Mouse (Mus musculus): ENCODE results near the gene Dlst. TPM values are rescaled to one million over a fixed set of nuclear protein-coding genes. Genes with fewer than 3 reads are reported as not detected.

Gene Dlst
- polyA plus RNA-seq, 1 experiment from 2014 or later: 115 TPM

DNA sequence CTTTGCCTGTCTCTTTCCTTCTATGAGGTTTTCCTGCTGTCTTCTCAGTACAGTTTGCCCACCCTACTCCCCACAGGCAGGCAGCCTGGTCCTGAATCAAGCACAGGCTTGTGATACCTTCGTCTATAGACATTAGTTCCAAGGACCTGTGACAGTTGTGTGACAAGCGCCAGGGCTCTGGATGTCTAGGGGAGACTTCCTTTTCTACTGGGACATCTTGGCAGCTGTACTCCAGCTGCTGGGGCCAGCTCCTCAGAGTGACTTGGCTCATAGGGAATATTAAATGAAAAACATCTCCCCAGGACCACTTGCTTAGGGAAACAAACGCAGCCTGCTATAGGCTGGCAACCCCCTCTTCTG lies 60.3 kb downstream of the Dlst start:
- no peak for TF ChIP-seq CTCF (IDR thresholded peaks at IDR 0.05; ENCODE audit: low read depth)
- Histone ChIP-seq H3K27ac (ENCODE audit: low read depth) (no peak overlapping the region), H3K9ac (0 out of 2 replicates have a peak overlapping the region, but pooled peaks have one; percentile 8), H3K4me3 (ENCODE audit: low read depth, low read length) (no peak overlapping the region), H3K4me2 (no peak overlapping the region), H3K9me3 (ENCODE audit: low read depth, low read length) (no peaks in the 10 kb centered on the region), H3K27me3 (ENCODE audit: insufficient read depth, low read length) (no peaks in the 10 kb centered on the region), H3K36me3 (ENCODE audit: insufficient read depth) (peaks cover 50% of the 10 kb centered on the region), H3K4me1 (ENCODE audit: insufficient read depth) (peaks cover 24% of the 10 kb centered on the region)
- 68% methylated on average over 3 of the region's 3 CpGs for WGBS
- ATAC-seq (ENCODE audit: insufficient read depth) (no peak), DNase-seq (no peak)

DNA sequence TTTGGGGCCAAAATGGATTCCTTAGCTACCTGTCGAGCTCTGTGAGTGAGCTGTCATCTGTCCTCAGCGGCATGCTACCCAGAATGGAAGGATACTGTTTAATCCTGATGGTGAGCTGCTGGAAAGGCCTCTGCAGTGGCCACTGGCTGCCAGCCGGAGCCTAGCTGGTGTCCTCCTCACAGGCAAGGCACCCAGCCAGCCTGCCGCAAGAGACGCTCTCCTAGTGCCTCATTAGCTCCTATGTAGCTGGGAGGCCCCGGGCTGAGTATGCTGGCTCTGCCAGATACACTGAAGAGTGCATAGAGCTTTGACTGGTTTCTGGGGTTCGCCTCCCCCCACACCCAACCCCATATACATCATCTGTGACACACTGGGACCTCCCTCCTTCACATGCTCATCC lies 63.4 kb downstream of the Dlst start:
- H3K9ac ChIP-seq: no peak overlapping the region
- H3K4me1 ChIP-seq (ENCODE audit: insufficient read depth): peaks cover 34% of the 10 kb centered on the region
- H3K4me2 ChIP-seq: peak overlapping the region; percentile 70

DNA sequence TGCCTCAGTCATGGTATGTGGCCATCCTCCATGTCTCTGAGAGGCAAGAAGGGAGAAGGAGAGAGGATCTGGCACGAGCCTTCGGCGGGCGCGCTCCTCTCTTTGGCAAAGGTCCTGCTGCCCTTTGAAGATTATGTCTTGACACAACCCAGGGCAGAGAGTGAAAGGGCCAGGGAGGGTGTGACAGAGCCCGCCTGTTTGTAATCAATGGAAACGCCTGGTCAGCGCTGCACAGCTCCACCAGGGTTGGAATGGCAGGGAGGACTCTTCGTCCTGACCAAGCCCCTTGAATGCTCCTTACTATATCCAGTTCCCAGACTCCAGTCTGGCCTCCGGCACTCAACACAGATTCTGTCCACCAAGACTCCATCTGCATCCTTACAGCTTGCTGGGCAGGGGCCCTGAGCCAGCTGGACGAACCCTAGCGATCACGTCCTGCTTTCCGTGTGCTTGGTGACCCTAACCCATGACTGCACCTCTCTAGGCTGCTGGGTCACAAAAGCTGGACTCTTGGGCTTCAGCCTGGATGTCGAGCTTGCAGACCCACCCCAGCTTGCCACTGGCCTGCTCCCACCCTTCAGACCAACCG lies 64.5 kb downstream of the Dlst start:
- H3K9ac ChIP-seq: peak overlapping the region; percentile 35
- H3K36me3 ChIP-seq (ENCODE audit: insufficient read depth): peaks cover 22% of the 10 kb centered on the region
- WGBS: 15% methylated on average over 16 of the region's 16 CpGs
- peak overlapping the region; percentile 39 for H3K4me3 ChIP-seq (ENCODE audit: low read depth, low read length)
- peak; percentile 54 for DNase-seq
- no peak for TF ChIP-seq CTCF (IDR thresholded peaks at IDR 0.05; ENCODE audit: low read depth)
- H3K27me3 ChIP-seq (ENCODE audit: insufficient read depth, low read length): no peaks in the 10 kb centered on the region
- H3K27ac ChIP-seq (ENCODE audit: low read depth): peak overlapping the region; percentile 87
- peak overlapping the region; percentile 70 for H3K4me2 ChIP-seq
- peak; percentile 15; the same call in 1 of the 2 replicates for ATAC-seq (ENCODE audit: insufficient read depth)
- H3K4me1 ChIP-seq (ENCODE audit: insufficient read depth): peaks cover 34% of the 10 kb centered on the region
- no peaks in the 10 kb centered on the region for H3K9me3 ChIP-seq (ENCODE audit: low read depth, low read length)

More for the DNA sequence above, 63.4 kb downstream of the Dlst start:
- TF ChIP-seq CTCF (IDR thresholded peaks at IDR 0.05; ENCODE audit: low read depth): no peak
- no peaks in the 10 kb centered on the region for H3K27me3 ChIP-seq (ENCODE audit: insufficient read depth, low read length)
- H3K27ac ChIP-seq (ENCODE audit: low read depth): no peak overlapping the region
- H3K9me3 ChIP-seq (ENCODE audit: low read depth, low read length): no peaks in the 10 kb centered on the region
- peaks cover 22% of the 10 kb centered on the region for H3K36me3 ChIP-seq (ENCODE audit: insufficient read depth)
- peak overlapping the region; percentile 14 for H3K4me3 ChIP-seq (ENCODE audit: low read depth, low read length)
- DNase-seq (peak; percentile 59), ATAC-seq (ENCODE audit: insufficient read depth) (no peak)
- 53% methylated on average over 7 of the region's 7 CpGs for WGBS

GRCm38 (mm10) chr12:85175926-85176845 lies 65.6 kb downstream of the Dlst start:
- ATAC-seq (ENCODE audit: insufficient read depth) (peak; percentile 80), DNase-seq (peak; percentile 91)
- H3K27ac ChIP-seq (ENCODE audit: low read depth): peak overlapping the region; percentile 87
- H3K27me3 ChIP-seq (ENCODE audit: insufficient read depth, low read length): no peaks in the 10 kb centered on the region
- no peak for TF ChIP-seq CTCF (IDR thresholded peaks at IDR 0.05; ENCODE audit: low read depth)
- peak overlapping the region; percentile 39 for H3K4me3 ChIP-seq (ENCODE audit: low read depth, low read length)
- no peaks in the 10 kb centered on the region for H3K9me3 ChIP-seq (ENCODE audit: low read depth, low read length)
- H3K9ac ChIP-seq: peak overlapping the region; percentile 35
- H3K36me3 ChIP-seq (ENCODE audit: insufficient read depth): peaks cover 15% of the 10 kb centered on the region
- peaks cover 36% of the 10 kb centered on the region for H3K4me1 ChIP-seq (ENCODE audit: insufficient read depth)
- H3K4me2 ChIP-seq: peak overlapping the region; percentile 70
- WGBS: 9% methylated on average over 11 of the region's 11 CpGs

DNA sequence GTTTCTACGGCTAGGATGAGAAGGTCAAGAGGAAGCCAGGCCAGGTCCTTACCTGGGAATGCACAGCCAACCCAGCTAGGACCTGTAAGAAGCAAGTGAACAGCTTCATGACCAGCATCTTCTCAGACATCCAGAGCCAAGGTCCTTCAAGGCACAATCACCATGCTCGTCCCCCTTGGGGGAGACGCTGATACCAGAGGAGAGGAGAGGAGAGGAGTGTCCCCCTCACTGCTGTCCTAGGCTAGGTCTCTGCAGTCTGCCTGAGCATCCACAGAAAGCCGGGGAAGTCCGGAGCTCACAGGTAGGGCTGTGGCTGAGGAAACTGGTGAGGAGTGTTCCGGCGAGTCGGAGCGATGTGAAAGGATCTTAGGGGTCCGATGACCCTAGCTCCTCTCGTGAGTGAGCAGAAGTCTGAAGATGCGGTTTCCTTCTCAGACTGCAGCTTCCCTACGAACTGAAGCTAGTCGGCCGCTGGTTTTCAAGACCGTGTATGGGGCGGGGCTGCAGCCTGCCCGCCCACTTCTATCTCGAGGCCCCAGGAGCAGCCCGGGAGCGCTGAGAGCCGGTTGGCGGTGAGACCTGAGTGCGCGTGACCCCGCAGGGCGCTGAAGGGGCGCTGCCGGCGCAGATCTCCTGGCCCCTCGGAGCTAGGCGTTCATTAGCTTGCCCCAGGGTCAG lies 66.4 kb downstream of the Dlst start:
- ATAC-seq (ENCODE audit: insufficient read depth) (peak; percentile 50), DNase-seq (peak; percentile 85)
- Histone ChIP-seq H3K4me2 (peak overlapping the region; percentile 70), H3K4me1 (ENCODE audit: insufficient read depth) (peaks cover 43% of the 10 kb centered on the region), H3K36me3 (ENCODE audit: insufficient read depth) (peaks cover 10% of the 10 kb centered on the region), H3K27me3 (ENCODE audit: insufficient read depth, low read length) (no peaks in the 10 kb centered on the region), H3K9ac (peak overlapping the region; percentile 35), H3K4me3 (ENCODE audit: low read depth, low read length) (peak overlapping the region; percentile 39), H3K27ac (ENCODE audit: low read depth) (peak overlapping the region; percentile 87; the same call in 1 of the 2 replicates), H3K9me3 (ENCODE audit: low read depth, low read length) (no peaks in the 10 kb centered on the region)
- 1% methylated on average over 32 of the region's 32 CpGs for WGBS
- no peak for TF ChIP-seq CTCF (IDR thresholded peaks at IDR 0.05; ENCODE audit: low read depth)

DNA sequence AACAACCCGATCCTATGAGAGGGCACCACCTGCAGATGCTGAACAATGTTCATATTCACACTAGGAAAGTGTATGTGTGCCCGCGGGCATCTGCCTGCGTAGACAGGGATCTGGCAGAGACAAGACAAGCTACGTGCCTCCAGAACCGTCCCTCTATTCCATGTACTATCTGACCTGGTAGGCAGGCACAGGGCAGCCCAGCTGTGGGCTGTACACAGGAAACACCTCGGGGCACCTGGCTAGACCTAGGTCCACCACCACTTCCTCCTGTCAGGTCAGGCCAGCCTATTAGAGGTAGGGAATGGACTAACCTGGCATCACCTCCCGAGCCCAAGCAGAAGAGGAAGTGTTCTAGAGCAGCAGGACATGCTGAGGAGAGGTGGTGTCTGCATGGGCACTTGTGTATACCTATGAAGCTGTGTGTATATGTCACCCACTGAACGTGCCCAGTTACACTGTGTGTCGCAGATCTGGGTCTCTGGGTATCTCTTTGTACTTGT lies 67.2 kb downstream of the Dlst start, which contains the start of gene Pgf:
Pgf (minus strand) TSS at position 51 of the 500 bp plus-strand sequence.
- Histone ChIP-seq H3K27ac (ENCODE audit: low read depth) (peak within 1 kb of the TSS; percentile 87; the same call in 1 of the 2 replicates), H3K4me1 (ENCODE audit: insufficient read depth) (peaks cover 44% of the 10 kb centered on the region)
- no peak for ATAC-seq (ENCODE audit: insufficient read depth)

More for the DNA sequence above, 67.2 kb downstream of the Dlst start, which contains the start of gene Pgf:
- Histone ChIP-seq H3K36me3 (ENCODE audit: insufficient read depth) (peaks cover 2% of the 10 kb centered on the region), H3K4me2 (peak within 1 kb of the TSS; percentile 70), H3K27me3 (ENCODE audit: insufficient read depth, low read length) (no peaks in the 10 kb centered on the region), H3K9ac (peak within 1 kb of the TSS; percentile 35), H3K4me3 (ENCODE audit: low read depth, low read length) (peak within 1 kb of the TSS; percentile 39), H3K9me3 (ENCODE audit: low read depth, low read length) (no peaks in the 10 kb centered on the region)
- no peak for DNase-seq
- WGBS: 74% methylated on average over 10 of the region's 10 CpGs
- TF ChIP-seq CTCF (IDR thresholded peaks at IDR 0.05; ENCODE audit: low read depth): no peak

All from lung, embryonic 14.5 days (tissue).